Mouse (Mus musculus) heart, embryonic 14.5 days (tissue): ENCODE measurements around the gene Nrm. TPM values are rescaled to one million over a fixed set of nuclear protein-coding genes. Genes with fewer than 3 reads are reported as not detected.

Source experiments
- ATAC-seq: fragments of 200-750 bp; cut with Nextera tagmentation; 2 replicates; pipeline ENCODE4 v1.8.0; 2017; ENCODE audit warnings: low read depth, moderate TSS enrichment; ENCODE audit not compliant: insufficient number of reproducible peaks, insufficient read depth, low FRiP score
- H3K27ac ChIP-seq, 2 experiments: fragments of 200-500 bp in 1 of 2; fragments of 300-500 bp in 1 of 2; sonication (generic) in 1 of 2; replicated peaks in 1 of 2; 2 replicates each; pipeline ENCODE4 v1.5.1; 2012 to 2014; ENCODE audit warnings: low read depth in 2 of 2, low read length in 2 of 2, control low read depth in 1 of 2, mild to moderate bottlenecking in 1 of 2, mixed read lengths in 1 of 2; ENCODE audit not compliant: control insufficient read depth in 1 of 2, insufficient read depth in 1 of 2
- H3K27me3 ChIP-seq: fragments of 300-500 bp; sonication (generic); 2 replicates; pipeline ENCODE4 v1.6.1; 2014; ENCODE audit warnings: mild to moderate bottlenecking, low read length, control low read depth; ENCODE audit not compliant: control insufficient read depth, insufficient read depth
- H3K36me3 ChIP-seq: fragments of 300-500 bp; sonication (generic); 2 replicates; pipeline ENCODE4 v1.6.1; 2014; ENCODE audit warnings: mild to moderate bottlenecking, control low read depth, low read length, mixed read lengths; ENCODE audit not compliant: control insufficient read depth, insufficient read depth
- H3K4me1 ChIP-seq, 2 experiments: fragments of 200-500 bp in 1 of 2; fragments of 300-500 bp in 1 of 2; sonication (generic) in 1 of 2; 2 replicates each; pipeline ENCODE4 v1.6.1; 2012 to 2014; ENCODE audit warnings: low read length in 2 of 2, control low read depth in 1 of 2, mixed read lengths in 1 of 2; ENCODE audit not compliant: control insufficient read depth in 2 of 2, insufficient read depth in 2 of 2
- H3K4me2 ChIP-seq: fragments of 300-500 bp; sonication (generic); 2 replicates; pipeline ENCODE4 v1.6.1; 2014; ENCODE audit warnings: mild to moderate bottlenecking, low read length
- H3K4me3 ChIP-seq, 2 experiments: fragments of 200-500 bp in 1 of 2; fragments of 300-500 bp in 1 of 2; sonication (generic) in 1 of 2; 2 replicates each; pipeline ENCODE4 v1.5.1; 2012 to 2014; ENCODE audit warnings: low read length in 2 of 2, mild to moderate bottlenecking in 2 of 2, control low read depth in 1 of 2, low read depth in 1 of 2, moderate library complexity in 1 of 2; ENCODE audit not compliant: control insufficient read depth in 1 of 2, insufficient read depth in 1 of 2
- H3K9ac ChIP-seq: fragments of 300-500 bp; sonication (generic); 2 replicates; pipeline ENCODE4 v1.6.1; 2014; ENCODE audit warnings: mild to moderate bottlenecking, low read length
- H3K9me3 ChIP-seq: fragments of 300-500 bp; sonication (generic); 2 replicates; pipeline ENCODE4 v1.6.1; 2016; ENCODE audit warnings: low read length, control low read depth; ENCODE audit not compliant: control insufficient read depth
- WGBS: fragments of 180-500 bp; shearing (Covaris S2); extraction: QIAGEN DNeasy Blood & Tissue Kit; methylation state at CpG from one replicate; pipeline ENCODE4 v1.1.7; 2014; 5-methylcytosine and 5-hydroxymethylcytosine counted together
- polyA plus RNA-seq: library from polyadenylated mRNA; unstranded; fragments of >200 nt; fragmentation: Nextera tagmentation; extraction: Ambion mirVana; gene quantifications from 2 replicates; pipeline ENCODE4 v1.2.1, GENCODE M21; 2014

Nrm gene
- polyA plus RNA-seq, 1 experiment from 2014 or later: 44.0 TPM

DNA sequence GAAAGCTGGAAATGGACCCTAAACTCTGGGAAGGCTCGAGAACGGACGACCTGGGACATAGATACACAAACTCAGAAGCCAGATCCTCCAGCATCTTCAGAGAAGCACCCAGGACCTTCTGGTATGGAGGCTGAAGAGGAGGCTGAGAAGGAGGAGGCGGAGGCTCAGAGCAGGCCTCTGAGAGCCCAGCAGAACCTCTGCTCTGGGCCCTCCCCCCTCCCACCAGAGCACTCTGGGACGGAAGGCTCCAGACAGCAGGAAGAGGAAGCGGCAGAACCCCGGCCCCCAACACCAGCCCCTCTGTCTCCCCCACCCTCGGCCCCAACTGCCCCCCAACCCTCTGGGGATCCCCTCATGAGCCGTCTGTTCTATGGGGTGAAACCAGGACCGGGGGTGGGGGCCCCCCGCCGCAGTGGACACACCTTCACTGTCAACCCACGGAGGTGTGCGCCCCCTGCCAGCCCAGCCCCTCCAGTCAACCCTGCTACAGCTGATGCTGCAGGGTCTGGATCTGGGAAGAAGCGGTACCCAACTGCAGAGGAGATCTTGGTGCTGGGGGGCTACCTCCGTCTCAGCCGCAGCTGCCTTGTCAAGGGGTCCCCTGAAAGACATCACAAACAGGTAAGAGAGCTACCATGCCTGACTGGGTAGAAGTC, 7.2 kb downstream of the Nrm start:
- no peak for ATAC-seq
- WGBS: 18% methylated on average over 17 of the region's 17 CpGs
- H3K36me3 ChIP-seq: peaks cover 26% of the 10 kb centered on the region
- peaks cover 21 to 52% of the 10 kb centered on the region in 2 experiments for H3K4me1 ChIP-seq
- H3K4me2 ChIP-seq: peak overlapping the region; percentile 92
- H3K27ac ChIP-seq: peak overlapping the region; percentile 65 to 94
- peak overlapping the region; percentile 52 to 78 for H3K4me3 ChIP-seq
- peak overlapping the region; percentile 88 for H3K9ac ChIP-seq
- peaks cover 3% of the 10 kb centered on the region; the same call in 1 of the 2 replicates for H3K9me3 ChIP-seq
- no peaks in the 10 kb centered on the region for H3K27me3 ChIP-seq

DNA sequence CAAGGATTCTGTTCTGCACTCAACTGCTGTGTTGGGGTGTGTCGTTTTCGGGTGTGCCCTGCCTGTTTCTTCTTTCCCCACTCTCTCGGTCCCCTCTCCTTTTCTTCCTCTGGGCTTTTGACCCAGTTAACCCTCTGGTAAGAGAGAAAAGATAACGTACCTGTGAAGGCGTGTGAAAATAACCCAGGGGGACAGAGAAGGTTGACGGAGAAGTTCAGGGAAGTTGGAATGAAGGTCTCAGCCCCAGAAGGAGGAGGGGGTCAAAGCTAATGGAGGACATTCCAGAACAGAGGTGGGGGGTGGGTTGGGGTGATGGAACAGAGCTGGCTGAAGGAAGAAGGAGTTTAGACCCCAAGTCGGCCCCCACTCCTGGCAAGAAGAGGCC, 7.8 kb downstream of the Nrm start:
- Histone ChIP-seq H3K27ac (peak overlapping the region; percentile 78 to 94), H3K9ac (peak overlapping the region; percentile 88), H3K36me3 (peaks cover 32% of the 10 kb centered on the region), H3K27me3 (no peaks in the 10 kb centered on the region), H3K9me3 (peaks cover 3% of the 10 kb centered on the region; the same call in 1 of the 2 replicates), H3K4me1 (peaks cover 21 to 57% of the 10 kb centered on the region in 2 experiments), H3K4me2 (peak overlapping the region; percentile 92), H3K4me3 (peak overlapping the region; percentile 52 to 78)
- ATAC-seq: no peak
- WGBS: 1% methylated on average over 7 of the region's 7 CpGs

DNA sequence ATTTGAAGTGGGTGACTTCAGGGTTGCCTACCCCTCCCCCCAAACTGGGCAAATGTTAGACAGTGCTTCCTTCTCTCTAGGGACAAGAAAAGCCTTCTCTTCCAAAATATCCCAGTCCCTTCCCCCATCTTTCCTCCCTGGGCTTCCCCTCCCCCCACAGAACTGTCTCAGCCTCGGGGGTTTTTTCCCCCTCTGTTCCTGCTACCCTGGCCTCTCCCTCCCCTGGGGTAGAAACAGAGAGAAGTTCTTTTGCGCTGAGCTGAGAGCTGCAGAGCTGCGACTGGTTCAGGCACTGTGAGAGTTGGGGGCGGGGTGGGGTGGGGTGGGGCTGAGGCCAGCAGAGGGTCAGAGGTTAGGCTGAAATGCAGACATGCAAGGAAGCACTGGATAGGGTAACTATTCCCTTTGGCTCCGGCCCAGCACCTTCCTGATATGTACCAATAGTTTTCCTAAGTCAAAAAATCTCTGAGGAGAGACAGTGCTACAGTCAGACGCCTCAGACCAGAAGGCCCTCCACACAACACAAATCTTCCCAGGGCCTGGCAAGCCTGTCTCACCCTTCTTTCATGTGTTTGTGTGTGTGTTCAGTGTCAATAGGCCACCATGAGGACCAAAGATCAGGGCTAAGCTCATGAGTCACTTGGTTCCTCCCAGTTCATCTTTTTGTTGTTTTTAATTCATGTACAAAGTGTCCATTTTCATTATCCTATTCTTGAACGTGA, 8.4 kb downstream of the Nrm start:
- peaks cover 3% of the 10 kb centered on the region; the same call in 1 of the 2 replicates for H3K9me3 ChIP-seq
- peak overlapping the region; percentile 92 for H3K4me2 ChIP-seq
- peak overlapping the region; percentile 52 to 78 for H3K4me3 ChIP-seq
- ATAC-seq: peak; percentile 24; the same call in 1 of the 2 replicates
- H3K4me1 ChIP-seq: peaks cover 21 to 55% of the 10 kb centered on the region in 2 experiments
- peaks cover 37% of the 10 kb centered on the region for H3K36me3 ChIP-seq
- no peaks in the 10 kb centered on the region for H3K27me3 ChIP-seq
- WGBS: 4% methylated on average over 7 of the region's 7 CpGs
- peak overlapping the region; percentile 88 for H3K9ac ChIP-seq
- peak overlapping the region; percentile 87 to 94 for H3K27ac ChIP-seq

DNA sequence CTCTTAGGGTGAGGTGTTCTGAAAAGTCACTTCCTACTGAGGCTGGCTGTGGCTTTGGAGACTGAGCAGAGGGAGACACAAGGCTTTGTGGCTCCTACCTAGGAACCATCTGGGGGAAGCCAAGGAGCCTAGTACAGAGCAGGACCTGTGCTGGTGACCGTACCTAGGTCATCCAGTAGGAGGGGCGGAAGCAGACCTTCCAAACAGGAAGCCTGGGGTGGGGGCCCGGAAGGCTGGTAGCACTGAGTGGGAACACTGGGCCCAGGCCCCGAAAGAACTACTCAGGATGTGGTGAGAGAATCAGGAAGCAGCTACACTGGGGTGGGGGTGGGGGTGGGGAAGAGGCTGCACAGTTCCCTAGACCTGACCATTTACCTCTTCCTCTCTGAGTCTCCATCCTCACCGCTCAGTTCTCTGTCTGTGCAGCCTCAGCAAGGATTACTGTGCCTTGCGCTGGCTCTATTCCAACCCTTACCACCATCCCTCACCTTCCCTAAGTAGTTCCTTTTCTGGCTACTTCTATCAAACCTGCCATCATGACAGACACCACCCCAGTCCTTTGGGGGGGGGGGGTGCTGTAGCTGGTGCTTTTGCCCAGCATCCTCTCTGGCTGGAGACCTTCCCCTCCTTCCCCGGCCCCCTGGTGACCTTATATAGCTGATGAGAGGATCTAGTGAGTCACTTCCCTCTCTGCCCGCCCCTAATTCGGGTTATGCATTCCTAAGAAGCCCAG, 9.2 kb downstream of the Nrm start:
- Histone ChIP-seq H3K36me3 (peaks cover 46% of the 10 kb centered on the region), H3K9ac (peak overlapping the region; percentile 88), H3K4me2 (peak overlapping the region; percentile 92), H3K27ac (peak overlapping the region; percentile 88 to 94), H3K4me3 (peak overlapping the region; percentile 52 to 78), H3K27me3 (no peaks in the 10 kb centered on the region), H3K4me1 (peaks cover 15 to 49% of the 10 kb centered on the region in 2 experiments), H3K9me3 (peaks cover 3% of the 10 kb centered on the region; the same call in 1 of the 2 replicates)
- ATAC-seq: peak; percentile 15; the same call in 1 of the 2 replicates
- 35% methylated on average over 9 of the region's 9 CpGs for WGBS

GRCm38 (mm10) chr17:35870884-35871696, 10.0 kb downstream of the Nrm start:
- Histone ChIP-seq H3K36me3 (peaks cover 51% of the 10 kb centered on the region), H3K9ac (peak overlapping the region; percentile 88)
- 45% methylated on average over 8 of the region's 8 CpGs for WGBS

DNA sequence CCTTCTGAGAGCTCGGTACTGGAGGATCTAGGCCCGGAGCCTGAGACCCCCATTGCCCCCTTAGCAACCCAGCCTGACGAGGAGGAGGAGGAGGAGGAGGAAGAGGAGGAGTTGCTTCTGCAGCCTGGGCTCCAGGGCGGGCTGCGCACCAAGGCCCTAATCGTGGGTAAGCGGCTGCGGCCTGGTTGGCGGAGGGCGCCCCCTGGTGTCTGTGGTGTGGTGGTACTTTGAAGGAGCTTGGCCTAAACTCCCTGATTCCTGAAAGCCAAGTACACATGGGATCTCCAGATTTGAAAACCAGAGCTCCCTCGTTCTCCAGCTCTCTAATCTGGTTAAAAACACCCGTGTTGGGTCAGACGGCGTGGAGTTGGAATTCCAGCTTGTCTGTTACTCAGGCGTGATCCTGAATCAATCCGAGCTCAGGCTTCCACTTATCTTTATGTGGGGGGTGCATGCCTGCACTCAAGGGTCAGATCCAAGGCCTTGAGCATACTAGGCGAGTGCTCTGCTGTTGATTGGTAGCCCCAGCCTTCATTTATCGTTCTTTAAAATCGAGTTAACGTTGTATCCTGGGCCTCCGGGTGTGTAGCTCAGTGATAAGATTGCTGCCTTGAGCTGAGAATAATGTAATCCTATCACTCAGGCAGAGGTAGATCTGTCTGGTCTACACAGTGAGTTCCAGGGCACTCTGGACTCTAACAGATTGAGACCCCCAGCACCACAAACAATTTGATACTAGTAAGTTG, 12.8 kb downstream of the Nrm start:
- H3K4me2 ChIP-seq: peak overlapping the region; percentile 40
- peak overlapping the region; percentile 50; the same call in 1 of the 2 replicates for H3K9ac ChIP-seq
- H3K9me3 ChIP-seq: peaks cover 3% of the 10 kb centered on the region; the same call in 1 of the 2 replicates
- 25% methylated on average over 21 of the region's 21 CpGs for WGBS
- H3K27ac ChIP-seq: no peak overlapping the region; a peak in 1 of 4 replicates
- H3K4me3 ChIP-seq: no peak overlapping the region
- H3K4me1 ChIP-seq: peaks cover 8 to 34% of the 10 kb centered on the region in 2 experiments
- H3K27me3 ChIP-seq: no peaks in the 10 kb centered on the region
- ATAC-seq: no peak
- H3K36me3 ChIP-seq: peaks cover 55% of the 10 kb centered on the region

More at GRCm38 (mm10) chr17:35870884-35871696, 10.0 kb downstream of the Nrm start:
- H3K27ac ChIP-seq: peak overlapping the region; percentile 88 to 94
- no peaks in the 10 kb centered on the region for H3K27me3 ChIP-seq
- no peak for ATAC-seq
- H3K9me3 ChIP-seq: peaks cover 3% of the 10 kb centered on the region; the same call in 1 of the 2 replicates
- peaks cover 15 to 49% of the 10 kb centered on the region in 2 experiments for H3K4me1 ChIP-seq
- H3K4me3 ChIP-seq: peak overlapping the region; percentile 52 to 78
- H3K4me2 ChIP-seq: peak overlapping the region; percentile 92
